ENCODE assay signal across 10 mouse cellular contexts in genomic region chr12:113487693-113488092, GRCm38 (mm10). TPM values are rescaled to one million over a fixed set of nuclear protein-coding genes. Genes with fewer than 3 reads are reported as not detected.
DNase-seq lines count a peak whose midpoint lies in the region; ATAC-seq lines count a peak whose summit lies in the region.
"Not testable (repeated sequence)": the region's sequence is repeated elsewhere in the genome, so short reads cannot be mapped to it uniquely, and the experiment has no call there.
"Had no signal": no experiment of that assay in that cellular context is flagged by ENCODE, and none has a peak within 500 bp of the region (broad histone marks: within the 10 kb centered on the region; RNA-seq: fewer than 3 reads in every experiment).

No protein-coding gene starts in this region.

- H3K4me1 ChIP-seq in limb, embryonic 12.5 days (replicated peaks) = not testable (repeated sequence)

- DNase-seq in 3T3-L1 (ENCODE audit: low read depth, low spot score) = peak; percentile 78
- DNase-seq in adrenal gland, adult 2 months = peak; percentile 59
- DNase-seq in embryo, embryonic 10.5 days (ENCODE audit: low spot score) = peak; percentile 49
- DNase-seq in heart, adult 9 months (ENCODE audit: low spot score in 2 of 2) = peak; percentile 28 to 47
- DNase-seq in kidney, postnatal 10 days = peak; percentile 78
- peak; percentile 45 to 61 for DNase-seq in spleen, postnatal 36 days (ENCODE audit: low spot score in 2 of 2)

- not testable (repeated sequence) for H3K27me3 ChIP-seq in limb, embryonic 12.5 days

- H3K4me3 ChIP-seq in limb, embryonic 12.5 days (replicated peaks) = not testable (repeated sequence)

- H3K9me3 ChIP-seq in limb, embryonic 12.5 days = not testable (repeated sequence)

- H3K4me2 ChIP-seq in limb, embryonic 12.5 days = not testable (repeated sequence)

- H3K9ac ChIP-seq in limb, embryonic 12.5 days (replicated peaks) = not testable (repeated sequence)

- H3K36me3 ChIP-seq in limb, embryonic 12.5 days = not testable (repeated sequence)

- peak; percentile 73; the same call in 1 of the 2 replicates for ATAC-seq in limb, embryonic 12.5 days (ENCODE audit: insufficient number of reproducible peaks, insufficient read depth, low FRiP score, low TSS enrichment, low read depth)
- ATAC-seq in monocyte, adult 5-6 weeks (replicated peaks; ENCODE audit: insufficient number of reproducible peaks, low FRiP score, low TSS enrichment, poor library complexity, severe bottlenecking) = peak; percentile 79

- not testable (repeated sequence) for H3K27ac ChIP-seq in limb, embryonic 12.5 days

RNA-seq across cellular contexts. Expression of gene Adam6b, which starts 1.6 kb away (rescaled TPM):
- total RNA-seq in adrenal gland, adult 2 months (2021) = not detected
- not detected in 2 replicates for polyA plus RNA-seq in adrenal gland, adult 2 months (2012; rRNA removed)
- polyA plus RNA-seq in limb, embryonic 12.5 days (2016; fragmentation: Nextera tagmentation; extraction: Ambion mirVana) = not detected in 2 replicates
- 0.86 to 1.2 TPM in 2 of 3 replicates, not detected in the other for total RNA-seq in monocyte, adult 5-6 weeks (2017)
- polyA plus RNA-seq: heart, embryonic 10.5 days; neural tube, embryonic 14.5 days had no signal

RNA-seq across cellular contexts. Expression of gene Adam6a, which starts 56.0 kb away (rescaled TPM):
- not detected for total RNA-seq in adrenal gland, adult 2 months (2021)
- polyA plus RNA-seq in adrenal gland, adult 2 months (2012; rRNA removed) = not detected in 2 replicates
- not detected in 2 replicates for polyA plus RNA-seq in limb, embryonic 12.5 days (2016; fragmentation: Nextera tagmentation; extraction: Ambion mirVana)
- not detected in 3 replicates for total RNA-seq in monocyte, adult 5-6 weeks (2017)
- polyA plus RNA-seq: heart, embryonic 10.5 days; neural tube, embryonic 14.5 days had no signal
